Mouse (Mus musculus) spleen, postnatal 36 days (tissue): ENCODE data around the gene Maml3.

Experiments
- DNase-seq, 2 experiments: peaks; one replicate each; pipeline ENCODE4 v3.0.0; 2022; ENCODE audit warnings: low spot score in 2 of 2, mixed read lengths in 1 of 2

The Maml3 gene

GRCm38 (mm10) chr3:51825530-51825929 is 279.3 kb downstream of the Maml3 start:
- DNase-seq, result no peak

- DNase-seq, result no peak
Measured at GRCm38 (mm10) chr3:51824506-51824905, 280.4 kb downstream of the Maml3 start.

- no peak for DNase-seq
Measured at GRCm38 (mm10) chr3:51821551-51821950, 283.3 kb downstream of the Maml3 start.

- DNase-seq, result no peak
Measured at GRCm38 (mm10) chr3:51819109-51819508, 285.8 kb downstream of the Maml3 start.

GRCm38 (mm10) chr3:51817919-51818318 is 287.0 kb downstream of the Maml3 start:
- DNase-seq, result no peak

- DNase-seq, result no peak
Measured at GRCm38 (mm10) chr3:51817329-51817728, 287.5 kb downstream of the Maml3 start.

- DNase-seq, result no peak
Measured at GRCm38 (mm10) chr3:51816517-51817285, 288.2 kb downstream of the Maml3 start.

- no peak for DNase-seq
Measured at GRCm38 (mm10) chr3:51814073-51814472, 290.8 kb downstream of the Maml3 start.

GRCm38 (mm10) chr3:51813186-51813585 is 291.7 kb downstream of the Maml3 start:
- no peak for DNase-seq

GRCm38 (mm10) chr3:51810731-51811130 is 294.1 kb downstream of the Maml3 start:
- no peak for DNase-seq

- DNase-seq, result no peak
Measured at GRCm38 (mm10) chr3:51809822-51810221, 295.1 kb downstream of the Maml3 start.

- no peak for DNase-seq
Measured at GRCm38 (mm10) chr3:51807981-51808870, 296.6 kb downstream of the Maml3 start.

GRCm38 (mm10) chr3:51805488-51806318 is 299.2 kb downstream of the Maml3 start:
- no peak for DNase-seq

GRCm38 (mm10) chr3:51803903-51804302 is 301.0 kb downstream of the Maml3 start:
- DNase-seq, result no peak

GRCm38 (mm10) chr3:51799650-51800049 is 305.2 kb downstream of the Maml3 start:
- DNase-seq, result no peak

- DNase-seq, result peak; percentile 35 to 40
Measured at GRCm38 (mm10) chr3:51796838-51797237, 308.0 kb downstream of the Maml3 start.

- DNase-seq, result peak; percentile 38 to 41
Measured at GRCm38 (mm10) chr3:51796219-51796828, 308.6 kb downstream of the Maml3 start.

- DNase-seq, result no peak
Measured at GRCm38 (mm10) chr3:51791542-51791941, 313.3 kb downstream of the Maml3 start.

GRCm38 (mm10) chr3:51789389-51789904 is 315.4 kb downstream of the Maml3 start:
- DNase-seq, result no peak

- peak; percentile 5 to 14 for DNase-seq
Measured at GRCm38 (mm10) chr3:51788591-51789339, 316.1 kb downstream of the Maml3 start.
